9 mouse cellular contexts compared by ENCODE assay signal in the genomic region with DNA sequence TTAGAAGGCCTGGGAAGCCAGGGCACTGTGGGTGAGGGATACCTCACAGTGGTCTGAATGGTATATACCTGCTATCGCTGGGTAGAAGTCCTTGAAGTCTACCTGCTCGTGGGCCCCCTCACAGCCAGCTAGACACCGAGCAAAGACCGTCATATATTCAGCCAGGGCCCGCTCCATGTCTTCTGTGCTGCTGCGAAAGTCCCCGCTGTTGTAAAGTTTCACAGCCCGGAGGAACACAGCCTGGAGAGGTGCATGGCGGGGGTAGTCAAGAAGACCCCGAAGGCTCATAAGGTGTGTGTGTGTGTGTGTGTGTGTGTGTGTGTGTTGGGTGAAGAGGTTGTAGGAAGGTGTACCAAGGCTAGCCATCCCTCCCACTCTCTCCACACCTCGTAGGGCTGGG. TPM values are rescaled to one million over a fixed set of nuclear protein-coding genes. Genes with fewer than 3 reads are reported as not detected.
DNase-seq lines count a peak whose midpoint lies in the region; ATAC-seq lines count a peak whose summit lies in the region.
"Had no signal": no experiment of that assay in that cellular context is flagged by ENCODE, and none has a peak within 500 bp of the region (broad histone marks: within the 10 kb centered on the region; RNA-seq: fewer than 3 reads in every experiment).

No protein-coding gene starts in this region.

- intact Hi-C loops in left cerebral cortex, postnatal 4 days (cut with DNase I), result no loop called here

- no peak for DNase-seq in kidney, adult 8-10 months
- DNase-seq in urinary bladder, postnatal 25 days (ENCODE audit: low spot score), result no peak
- DNase-seq in left cerebral cortex, postnatal 4 days, result no peak
- DNase-seq in kidney, postnatal 4 days, result no peak

- peaks cover 65% of the 10 kb centered on the region for H3K4me1 ChIP-seq in kidney, embryonic 15.5 days
- peaks cover 49% of the 10 kb centered on the region for H3K4me1 ChIP-seq in embryonic facial prominence, embryonic 13.5 days
- H3K4me1 ChIP-seq in hindbrain, embryonic 15.5 days (replicated peaks), result peaks cover 33% of the 10 kb centered on the region
- H3K4me1 ChIP-seq in midbrain, embryonic 16.5 days (ENCODE audit: control insufficient read depth, insufficient read depth, low read length), result peaks cover 18% of the 10 kb centered on the region

- peak overlapping the region; percentile 80 for H3K4me3 ChIP-seq in kidney, embryonic 15.5 days (replicated peaks)
- H3K4me3 ChIP-seq in embryonic facial prominence, embryonic 13.5 days, result peak overlapping the region; percentile 77
- H3K4me3 ChIP-seq in hindbrain, embryonic 15.5 days, result peak overlapping the region; percentile 58
- peak overlapping the region; percentile 72 for H3K4me3 ChIP-seq in midbrain, embryonic 16.5 days (ENCODE audit: low read depth, low read length)

- peak overlapping the region; percentile 75 for H3K9ac ChIP-seq in kidney, embryonic 15.5 days
- peak overlapping the region; percentile 88 for H3K9ac ChIP-seq in embryonic facial prominence, embryonic 13.5 days
- H3K9ac ChIP-seq in hindbrain, embryonic 15.5 days, result peak overlapping the region; percentile 51
- peak overlapping the region; percentile 80 for H3K9ac ChIP-seq in midbrain, embryonic 16.5 days (ENCODE audit: low read depth, low read length)

- WGBS in kidney, embryonic 15.5 days, result 49% methylated on average over 11 of the region's 11 CpGs
- WGBS in embryonic facial prominence, embryonic 13.5 days, result 68% methylated on average over 11 of the region's 11 CpGs
- whole genome bisulfite sequencing in hindbrain, embryonic 15.5 days, result 77% methylated on average over 11 of the region's 11 CpGs
- WGBS in midbrain, embryonic 16.5 days, result 81% methylated on average over 11 of the region's 11 CpGs

- no peaks in the 10 kb centered on the region for H3K27me3 ChIP-seq in kidney, embryonic 15.5 days
- no peaks in the 10 kb centered on the region for H3K27me3 ChIP-seq in embryonic facial prominence, embryonic 13.5 days
- H3K27me3 ChIP-seq in hindbrain, embryonic 15.5 days, result peaks cover 14% of the 10 kb centered on the region
- peaks cover 8% of the 10 kb centered on the region for H3K27me3 ChIP-seq in midbrain, embryonic 16.5 days (ENCODE audit: control insufficient read depth, insufficient read depth, low read depth, low read length)
- H3K27me3 ChIP-seq: Patski had no signal

- H3K36me3 ChIP-seq in kidney, embryonic 15.5 days, result peaks cover 30% of the 10 kb centered on the region
- peaks cover 24% of the 10 kb centered on the region for H3K36me3 ChIP-seq in embryonic facial prominence, embryonic 13.5 days
- H3K36me3 ChIP-seq in hindbrain, embryonic 15.5 days, result no peaks in the 10 kb centered on the region
- H3K36me3 ChIP-seq in midbrain, embryonic 16.5 days (ENCODE audit: control insufficient read depth, insufficient read depth, low read length), result peaks cover 3% of the 10 kb centered on the region; the same call in 1 of the 2 replicates

- no peak for ATAC-seq in kidney, embryonic 15.5 days (replicated peaks; ENCODE audit: low FRiP score)
- no peak for ATAC-seq in embryonic facial prominence, embryonic 13.5 days (ENCODE audit: insufficient number of reproducible peaks, insufficient read depth, low FRiP score, low TSS enrichment, low read depth)
- ATAC-seq in hindbrain, embryonic 15.5 days (ENCODE audit: low FRiP score, low read depth), result no peak
- no peak for ATAC-seq in midbrain, embryonic 16.5 days

- H3K4me2 ChIP-seq in kidney, embryonic 15.5 days, result peak overlapping the region; percentile 85
- peak overlapping the region; percentile 80 for H3K4me2 ChIP-seq in embryonic facial prominence, embryonic 13.5 days
- H3K4me2 ChIP-seq in hindbrain, embryonic 15.5 days, result peak overlapping the region; percentile 64
- peak overlapping the region; percentile 65 for H3K4me2 ChIP-seq in midbrain, embryonic 16.5 days (ENCODE audit: low read length)

- H3K9me3 ChIP-seq in kidney, embryonic 15.5 days (replicated peaks), result no peaks in the 10 kb centered on the region
- no peaks in the 10 kb centered on the region for H3K9me3 ChIP-seq in embryonic facial prominence, embryonic 13.5 days
- H3K9me3 ChIP-seq in hindbrain, embryonic 15.5 days, result no peaks in the 10 kb centered on the region
- no peaks in the 10 kb centered on the region for H3K9me3 ChIP-seq in midbrain, embryonic 16.5 days (replicated peaks; ENCODE audit: control insufficient read depth, low read length, poor library complexity, severe bottlenecking)

- H3K27ac ChIP-seq in kidney, embryonic 15.5 days, result peak overlapping the region; percentile 97
- H3K27ac ChIP-seq in embryonic facial prominence, embryonic 13.5 days, result no peak overlapping the region
- H3K27ac ChIP-seq in hindbrain, embryonic 15.5 days (replicated peaks), result no peak overlapping the region
- H3K27ac ChIP-seq in midbrain, embryonic 16.5 days (ENCODE audit: low read length), result peak overlapping the region; percentile 75; the same call in 1 of the 2 replicates

RNA-seq across cellular contexts. Expression of gene P3h4, which starts 1.1 kb away (rescaled TPM):
- polyA plus RNA-seq in kidney, embryonic 15.5 days (2015; fragmentation: Nextera tagmentation; extraction: Ambion mirVana), result 59.0 and 67.2 TPM in 2 replicates
- polyA plus RNA-seq in embryonic facial prominence, embryonic 13.5 days (2015; fragmentation: Nextera tagmentation; extraction: Ambion mirVana), result 52.2 and 57.2 TPM in 2 replicates
- polyA plus RNA-seq in hindbrain, embryonic 15.5 days (2015; fragmentation: Nextera tagmentation; extraction: Ambion mirVana), result 21.2 and 25.5 TPM in 2 replicates
- 20.7 and 20.8 TPM in 2 replicates for polyA plus RNA-seq in midbrain, embryonic 16.5 days (2015; fragmentation: Nextera tagmentation; extraction: Ambion mirVana)
- total RNA-seq in left cerebral cortex, postnatal 4 days (2021), result 1 to 10 TPM; 8.1 to 9.9 TPM

RNA-seq across cellular contexts. Expression of gene Fkbp10, which starts 2.0 kb away (rescaled TPM):
- polyA plus RNA-seq in kidney, embryonic 15.5 days (2015; fragmentation: Nextera tagmentation; extraction: Ambion mirVana), result 130 and 139 TPM in 2 replicates
- polyA plus RNA-seq in embryonic facial prominence, embryonic 13.5 days (2015; fragmentation: Nextera tagmentation; extraction: Ambion mirVana), result 125 and 134 TPM in 2 replicates
- 26.6 and 27.1 TPM in 2 replicates for polyA plus RNA-seq in hindbrain, embryonic 15.5 days (2015; fragmentation: Nextera tagmentation; extraction: Ambion mirVana)
- 19.3 and 19.6 TPM in 2 replicates for polyA plus RNA-seq in midbrain, embryonic 16.5 days (2015; fragmentation: Nextera tagmentation; extraction: Ambion mirVana)
- 10 to 100 TPM; 13.7 to 15.0 TPM for total RNA-seq in left cerebral cortex, postnatal 4 days (2021)

RNA-seq across cellular contexts. Expression of gene Jup, which starts 16.0 kb away (rescaled TPM):
- 107 and 121 TPM in 2 replicates for polyA plus RNA-seq in kidney, embryonic 15.5 days (2015; fragmentation: Nextera tagmentation; extraction: Ambion mirVana)
- 104 TPM in 2 replicates for polyA plus RNA-seq in embryonic facial prominence, embryonic 13.5 days (2015; fragmentation: Nextera tagmentation; extraction: Ambion mirVana)
- polyA plus RNA-seq in hindbrain, embryonic 15.5 days (2015; fragmentation: Nextera tagmentation; extraction: Ambion mirVana), result 73.2 and 78.1 TPM in 2 replicates
- 99.7 and 109 TPM in 2 replicates for polyA plus RNA-seq in midbrain, embryonic 16.5 days (2015; fragmentation: Nextera tagmentation; extraction: Ambion mirVana)
- total RNA-seq in left cerebral cortex, postnatal 4 days (2021), result 10 to 100 TPM; 74.2 to 77.9 TPM

RNA-seq across cellular contexts. Expression of gene Nt5c3b, which starts 28.1 kb away (rescaled TPM):
- 119 and 121 TPM in 2 replicates for polyA plus RNA-seq in kidney, embryonic 15.5 days (2015; fragmentation: Nextera tagmentation; extraction: Ambion mirVana)
- 158 and 167 TPM in 2 replicates for polyA plus RNA-seq in embryonic facial prominence, embryonic 13.5 days (2015; fragmentation: Nextera tagmentation; extraction: Ambion mirVana)
- 112 and 114 TPM in 2 replicates for polyA plus RNA-seq in hindbrain, embryonic 15.5 days (2015; fragmentation: Nextera tagmentation; extraction: Ambion mirVana)
- polyA plus RNA-seq in midbrain, embryonic 16.5 days (2015; fragmentation: Nextera tagmentation; extraction: Ambion mirVana), result 109 and 122 TPM in 2 replicates
- 10 to 100 TPM; 85.5 to 91.9 TPM for total RNA-seq in left cerebral cortex, postnatal 4 days (2021)

RNA-seq across cellular contexts. Expression of gene Klhl10, which starts 28.2 kb away (rescaled TPM):
- 0.44 and 0.54 TPM in 2 replicates for polyA plus RNA-seq in kidney, embryonic 15.5 days (2015; fragmentation: Nextera tagmentation; extraction: Ambion mirVana)
- polyA plus RNA-seq in embryonic facial prominence, embryonic 13.5 days (2015; fragmentation: Nextera tagmentation; extraction: Ambion mirVana), result 1.1 and 1.7 TPM in 2 replicates
- 0.77 and 1.0 TPM in 2 replicates for polyA plus RNA-seq in hindbrain, embryonic 15.5 days (2015; fragmentation: Nextera tagmentation; extraction: Ambion mirVana)
- 0.70 and 0.73 TPM in 2 replicates for polyA plus RNA-seq in midbrain, embryonic 16.5 days (2015; fragmentation: Nextera tagmentation; extraction: Ambion mirVana)
- total RNA-seq in left cerebral cortex, postnatal 4 days (2021), result 1 to 10 TPM; 1.9 to 3.1 TPM

Comparison
In these comparisons a context has a peak if more than half of its experiments do, and no peak if none do; other contexts are left out.
1. H3K27ac ChIP-seq: peak in kidney, embryonic 15.5 days (single experiment) and midbrain, embryonic 16.5 days (single experiment); none in embryonic facial prominence, embryonic 13.5 days (single experiment) and hindbrain, embryonic 15.5 days (single experiment).
2. Peak in every context shown above with its lines, with median percentiles within 50 percentile points of each other: H3K4me2 ChIP-seq, H3K4me3 ChIP-seq and H3K9ac ChIP-seq.